Mouse (Mus musculus) MEL-GATA-1-ER (cell line): ENCODE measurements around the gene Defb18.
"Not testable (repeated sequence)": the region's sequence is repeated elsewhere in the genome, so short reads cannot be mapped to it uniquely, and the experiment has no call there.

Experiments used
- DNase-seq: peaks from one replicate; pipeline ENCODE4 v3.0.0-alpha.2; 2012; ENCODE audit warnings: low read depth; ENCODE audit errors: extremely low read depth

Defb18 gene

GRCm38 (mm10) chr1:18237343-18237742 lies at the start of gene Defb18:
TSS of gene Defb18 (minus strand) at chr1:18237443.
- DNase-seq = no peak

- DNase-seq = no peak
Observed at GRCm38 (mm10) chr1:18271095-18271494, 33.9 kb upstream of the Defb18 start.

GRCm38 (mm10) chr1:18268845-18269244 lies 31.6 kb upstream of the Defb18 start:
- no peak for DNase-seq

- no peak for DNase-seq
Observed at GRCm38 (mm10) chr1:18265038-18265437, 27.8 kb upstream of the Defb18 start, which contains the start of gene Defb41. TSS of gene Defb41 (minus strand) at chr1:18265138.

GRCm38 (mm10) chr1:18245801-18246580 lies 8.7 kb upstream of the Defb18 start:
- not testable (repeated sequence) for DNase-seq

GRCm38 (mm10) chr1:18223385-18223945 lies 13.8 kb downstream of the Defb18 start:
- no peak for DNase-seq

- no peak for DNase-seq
Observed at GRCm38 (mm10) chr1:18191719-18192118, 45.5 kb downstream of the Defb18 start.

GRCm38 (mm10) chr1:18190714-18191712 lies 46.2 kb downstream of the Defb18 start:
- DNase-seq = no peak
